In the genomic region with DNA sequence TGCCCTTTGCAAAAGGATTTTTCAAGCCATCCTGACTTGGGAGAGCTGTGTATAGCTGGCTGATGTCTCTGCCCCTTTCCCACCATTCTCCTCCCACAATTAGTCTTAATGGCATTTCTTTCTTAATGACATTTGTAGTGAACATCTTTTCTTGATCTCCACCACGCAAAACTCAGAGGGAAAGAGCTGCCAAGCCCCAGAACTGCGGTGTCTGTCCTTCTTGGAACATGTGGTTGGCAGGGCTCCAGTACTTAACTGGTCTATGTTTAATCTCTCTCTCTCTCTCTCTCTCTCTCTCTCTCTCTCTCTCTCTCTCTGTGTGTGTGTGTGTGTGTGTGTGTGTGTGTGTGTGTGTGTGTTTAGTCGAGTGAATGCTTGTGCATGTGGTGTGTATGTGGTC, we compare ENCODE assay signal across 14 mouse cellular contexts.
DNase-seq lines count a peak whose midpoint lies in the region; ATAC-seq and TF ChIP-seq lines count a peak whose summit lies in the region.
"Had no signal": no experiment of that assay in that cellular context is flagged by ENCODE, and none has a peak within 500 bp of the region (broad histone marks: within the 10 kb centered on the region; RNA-seq: fewer than 3 reads in every experiment).

No protein-coding gene starts in this region.

- 0 out of 2 replicates have a peak overlapping the region, but pooled peaks have one; percentile 11 for H3K27ac ChIP-seq in forebrain, embryonic 15.5 days (replicated peaks)
- no peak overlapping the region for H3K27ac ChIP-seq in forebrain, postnatal 0 days (ENCODE audit: low read depth, low read length)
- H3K27ac ChIP-seq in neural tube, embryonic 14.5 days (ENCODE audit: low read depth, low read length) = peak overlapping the region; percentile 76
- H3K27ac ChIP-seq: embryonic facial prominence, embryonic 12.5 days; forebrain, embryonic 10.5 days; intestine, embryonic 15.5 days had no signal

- no peak for TF ChIP-seq CTCF in forebrain, postnatal 0 days (IDR thresholded peaks at IDR 0.05; ENCODE audit: low read depth)

- H3K4me1 ChIP-seq in forebrain, embryonic 15.5 days = peaks cover 13% of the 10 kb centered on the region
- H3K4me1 ChIP-seq in forebrain, postnatal 0 days (ENCODE audit: insufficient read depth) = peaks cover 6% of the 10 kb centered on the region; the same call in 1 of the 2 replicates
- H3K4me1 ChIP-seq in neural tube, embryonic 14.5 days (ENCODE audit: control insufficient read depth, insufficient read depth, low read length) = peaks cover 17% of the 10 kb centered on the region
- H3K4me1 ChIP-seq: intestine, embryonic 15.5 days had no signal

- 0 out of 2 replicates have a peak, but pooled peaks cover 7% of the 10 kb centered on the region for H3K36me3 ChIP-seq in forebrain, embryonic 15.5 days
- H3K36me3 ChIP-seq in forebrain, postnatal 0 days (ENCODE audit: insufficient read depth) = no peaks in the 10 kb centered on the region; the same call in 1 of the 2 replicates
- H3K36me3 ChIP-seq in neural tube, embryonic 14.5 days (ENCODE audit: control insufficient read depth, insufficient read depth, low read length) = no peaks in the 10 kb centered on the region
- H3K36me3 ChIP-seq: intestine, embryonic 15.5 days had no signal

- H3K9ac ChIP-seq in forebrain, embryonic 15.5 days (replicated peaks) = no peak overlapping the region
- H3K9ac ChIP-seq in forebrain, postnatal 0 days = no peak overlapping the region
- H3K9ac ChIP-seq in neural tube, embryonic 14.5 days (replicated peaks; ENCODE audit: low read depth, low read length) = no peak overlapping the region
- H3K9ac ChIP-seq: embryonic facial prominence, embryonic 12.5 days; intestine, embryonic 15.5 days had no signal

- H3K27me3 ChIP-seq in forebrain, embryonic 15.5 days = no peaks in the 10 kb centered on the region
- no peaks in the 10 kb centered on the region for H3K27me3 ChIP-seq in forebrain, postnatal 0 days (ENCODE audit: insufficient read depth, low read length)
- no peaks in the 10 kb centered on the region for H3K27me3 ChIP-seq in neural tube, embryonic 14.5 days (ENCODE audit: control insufficient read depth, insufficient read depth, low read length)
- H3K27me3 ChIP-seq: embryonic facial prominence, embryonic 12.5 days; intestine, embryonic 15.5 days had no signal

- no peak overlapping the region for H3K4me3 ChIP-seq in forebrain, embryonic 15.5 days
- no peak overlapping the region for H3K4me3 ChIP-seq in forebrain, postnatal 0 days (ENCODE audit: low read depth, low read length)
- no peak overlapping the region for H3K4me3 ChIP-seq in neural tube, embryonic 14.5 days (ENCODE audit: low read depth, low read length)
- H3K4me3 ChIP-seq: embryonic facial prominence, embryonic 12.5 days; forebrain, embryonic 10.5 days; intestine, embryonic 15.5 days had no signal

- no peak overlapping the region for H3K4me2 ChIP-seq in forebrain, embryonic 15.5 days (replicated peaks)
- no peak overlapping the region for H3K4me2 ChIP-seq in forebrain, postnatal 0 days (ENCODE audit: low read depth)
- no peak overlapping the region for H3K4me2 ChIP-seq in neural tube, embryonic 14.5 days (ENCODE audit: low read depth, low read length)
- H3K4me2 ChIP-seq: embryonic facial prominence, embryonic 12.5 days; intestine, embryonic 15.5 days had no signal

- WGBS in forebrain, embryonic 15.5 days = 50% methylated on average over 3 of the region's 3 CpGs
- WGBS in forebrain, postnatal 0 days = 27% methylated on average over 3 of the region's 3 CpGs
- 60% methylated on average over 3 of the region's 3 CpGs for WGBS in neural tube, embryonic 14.5 days

- no peak for DNase-seq in forebrain, postnatal 0 days
- peak; percentile 30 for DNase-seq in kidney, postnatal 10 days
- no peak for DNase-seq in kidney, postnatal 4 days
- peak; percentile 18 for DNase-seq in right cerebral cortex, postnatal 14 days
- no peak for DNase-seq in right cerebral cortex, postnatal 36 days (ENCODE audit: low spot score in 2 of 2)
- DNase-seq in c-Kit-positive CD71-positive TER-119-positive erythroid progenitor cells, embryonic 14.5 days (ENCODE audit: low spot score) = no peak
- DNase-seq: cerebellum, adult 11 months; cerebellum, postnatal 36 days; thymus, adult 18-20 months had no signal

- no peaks in the 10 kb centered on the region for H3K9me3 ChIP-seq in forebrain, embryonic 15.5 days
- H3K9me3 ChIP-seq in forebrain, postnatal 0 days (ENCODE audit: low read length) = no peaks in the 10 kb centered on the region
- H3K9me3 ChIP-seq in neural tube, embryonic 14.5 days (ENCODE audit: control insufficient read depth, low read length) = no peaks in the 10 kb centered on the region
- H3K9me3 ChIP-seq: embryonic facial prominence, embryonic 12.5 days; forebrain, embryonic 10.5 days; intestine, embryonic 15.5 days had no signal

- no peak for ATAC-seq in forebrain, embryonic 15.5 days (replicated peaks)
- ATAC-seq in forebrain, postnatal 0 days = no peak
- ATAC-seq in neural tube, embryonic 14.5 days (ENCODE audit: low read depth) = no peak
- ATAC-seq: intestine, embryonic 15.5 days had no signal

Comparison
In these comparisons a context has a peak if more than half of its experiments do, and no peak if none do; other contexts are left out.
1. DNase-seq: peak in kidney, postnatal 10 days (single experiment) and right cerebral cortex, postnatal 14 days (single experiment); none in forebrain, postnatal 0 days (single experiment), kidney, postnatal 4 days (0 of 2), right cerebral cortex, postnatal 36 days (0 of 2) and c-Kit-positive CD71-positive TER-119-positive erythroid progenitor cells, embryonic 14.5 days (single experiment).